Mouse (Mus musculus) MEL (cell line): ENCODE results near the gene Tfam. TPM values are rescaled to one million over a fixed set of nuclear protein-coding genes. Genes with fewer than 3 reads are reported as not detected.

Experiments
- DNase-seq: peaks from one replicate; pipeline ENCODE4 v3.0.0; 2011; ENCODE audit warnings: low read depth, low spot score
- H3K27ac ChIP-seq: 2 replicates; pipeline ENCODE4 v1.5.1; 2012; ENCODE audit warnings: low read depth, mild to moderate bottlenecking, control low read depth, low read length, moderate library complexity; ENCODE audit not compliant: control insufficient read depth
- H3K27me3 ChIP-seq, 2 experiments: fragments of 150-350 bp in 1 of 2; sonication (generic) in 1 of 2; 2 replicates each; pipeline ENCODE4 v1.6.1; 2012; ENCODE audit warnings: low read length in 2 of 2, mild to moderate bottlenecking in 2 of 2, improper control_type of control experiment in 1 of 2, moderate library complexity in 1 of 2; ENCODE audit not compliant: insufficient read depth in 2 of 2, control insufficient read depth in 1 of 2
- H3K36me3 ChIP-seq, 2 experiments: 2 replicates each; pipeline ENCODE4 v1.6.1; 2012 to 2014; ENCODE audit warnings: low read length in 2 of 2, improper control_type of control experiment in 1 of 2, inconsistent platforms in 1 of 2, mild to moderate bottlenecking in 1 of 2; ENCODE audit not compliant: insufficient read depth in 2 of 2, control insufficient read depth in 1 of 2
- H3K4me1 ChIP-seq, 2 experiments: fragments of 150-350 bp in 1 of 2; sonication (generic) in 1 of 2; 2 replicates each; pipeline ENCODE4 v1.6.1; 2012; ENCODE audit warnings: low read length in 2 of 2, improper control_type of control experiment in 1 of 2, mild to moderate bottlenecking in 1 of 2; ENCODE audit not compliant: insufficient read depth in 2 of 2, control insufficient read depth in 1 of 2
- H3K4me3 ChIP-seq, 2 experiments: fragments of 150-350 bp in 1 of 2; sonication (generic) in 1 of 2; 2 replicates each; pipeline ENCODE4 v1.5.1; 2012; ENCODE audit warnings: low read depth in 2 of 2, low read length in 2 of 2, mild to moderate bottlenecking in 2 of 2, moderate library complexity in 2 of 2, control low read depth in 1 of 2, improper control_type of control experiment in 1 of 2; ENCODE audit not compliant: control insufficient read depth in 1 of 2, insufficient read depth in 1 of 2
- H3K79me2 ChIP-seq: 2 replicates; pipeline ENCODE4 v1.6.1; 2012; ENCODE audit warnings: mild to moderate bottlenecking, low read length, moderate library complexity; ENCODE audit not compliant: control insufficient read depth, poor library complexity, insufficient read depth
- H3K9ac ChIP-seq: 2 replicates; pipeline ENCODE4 v1.6.1; 2012; ENCODE audit warnings: low read depth, mild to moderate bottlenecking, control low read depth, low read length, moderate library complexity; ENCODE audit not compliant: control insufficient read depth, poor library complexity, severe bottlenecking
- H3K9me3 ChIP-seq: fragments of 150-350 bp; sonication (generic); replicated peaks from 2 replicates; pipeline ENCODE4 v1.6.1; 2012; ENCODE audit warnings: mild to moderate bottlenecking, low read length, improper control_type of control experiment, moderate library complexity; ENCODE audit not compliant: insufficient read depth
- CHD1 ChIP-seq: IDR thresholded peaks from 2 replicates; pipeline ENCODE4 v1.6.1; 2012; ENCODE audit warnings: low read depth, mild to moderate bottlenecking, inconsistent platforms, low read length, improper control_type of control experiment
- CTCF ChIP-seq, 3 experiments: IDR thresholded peaks in 2 of 3; conservative IDR thresholded peaks in 1 of 3; 2 replicates each; pipeline ENCODE4 v1.5.1; 2011 to 2012; ENCODE audit warnings: low read length in 3 of 3, low read depth in 2 of 3, mild to moderate bottlenecking in 2 of 3, improper control_type of control experiment in 1 of 3, inconsistent platforms in 1 of 3, mixed read lengths in 1 of 3, moderate library complexity in 1 of 3; ENCODE audit not compliant: control insufficient read depth in 1 of 3, insufficient read depth in 1 of 3, poor library complexity in 1 of 3, severe bottlenecking in 1 of 3
- E2F4 ChIP-seq: IDR thresholded peaks from 2 replicates; pipeline ENCODE4 v1.6.1; 2011; ENCODE audit warnings: low read depth, low read length, improper control_type of control experiment, borderline replicate concordance
- ELF1 ChIP-seq: IDR thresholded peaks from 2 replicates; pipeline ENCODE4 v1.6.1; 2014; ENCODE audit warnings: low read depth, mild to moderate bottlenecking, inconsistent platforms, low read length, improper control_type of control experiment, moderate library complexity
- KAT2A ChIP-seq: conservative IDR thresholded peaks from 2 replicates; pipeline ENCODE4 v1.6.1; 2012; ENCODE audit warnings: low read depth, low read length, improper control_type of control experiment, inconsistent platforms
- MAFK ChIP-seq: IDR thresholded peaks from 2 replicates; pipeline ENCODE4 v1.6.1; 2011; ENCODE audit warnings: low read depth, mild to moderate bottlenecking, low read length, improper control_type of control experiment, borderline replicate concordance
- MAZ ChIP-seq: IDR thresholded peaks from 2 replicates; pipeline ENCODE4 v1.6.1; 2012; ENCODE audit warnings: low read depth, mild to moderate bottlenecking, inconsistent platforms, low read length, improper control_type of control experiment
- MEF2A ChIP-seq: IDR thresholded peaks from 2 replicates; pipeline ENCODE4 v1.6.1; 2014; ENCODE audit warnings: low read depth, mild to moderate bottlenecking, inconsistent platforms, low read length, improper control_type of control experiment; ENCODE audit not compliant: poor library complexity, insufficient replicate concordance, severe bottlenecking; ENCODE audit errors: extremely low read depth
- MXI1 ChIP-seq: IDR thresholded peaks from 2 replicates; pipeline ENCODE4 v1.6.1; 2011; ENCODE audit warnings: mild to moderate bottlenecking, low read depth, low read length, improper control_type of control experiment
- NELFE ChIP-seq: IDR thresholded peaks from 2 replicates; pipeline ENCODE4 v1.6.1; 2011; ENCODE audit warnings: low read depth, low read length, improper control_type of control experiment
- POLR2AphosphoS2 ChIP-seq: IDR thresholded peaks from 2 replicates; pipeline ENCODE4 v1.6.1; 2011; ENCODE audit warnings: low read length, improper control_type of control experiment
- POLR2AphosphoS5 ChIP-seq: IDR thresholded peaks from 2 replicates; pipeline ENCODE4 v1.6.1; 2012; ENCODE audit warnings: low read depth, borderline replicate concordance, mild to moderate bottlenecking, inconsistent platforms, low read length, moderate library complexity, mixed read lengths
- TAL1 ChIP-seq: IDR thresholded peaks from 2 replicates; pipeline ENCODE4 v1.6.1; 2012; ENCODE audit warnings: mild to moderate bottlenecking, inconsistent platforms, low read length, moderate library complexity, mixed read lengths
- TBP ChIP-seq: IDR thresholded peaks from 2 replicates; pipeline ENCODE4 v1.8.0; 2011; ENCODE audit warnings: low read depth, low read length, improper control_type of control experiment
- USF1 ChIP-seq: IDR thresholded peaks from 2 replicates; pipeline ENCODE4 v1.6.1; 2014; ENCODE audit warnings: low read depth, mild to moderate bottlenecking, inconsistent platforms, low read length, improper control_type of control experiment, moderate library complexity
- ZC3H11A ChIP-seq: IDR thresholded peaks from 2 replicates; pipeline ENCODE4 v1.6.1; 2012; ENCODE audit warnings: low read depth, mild to moderate bottlenecking, inconsistent platforms, low read length, improper control_type of control experiment
- ZKSCAN1 ChIP-seq: IDR thresholded peaks from 2 replicates; pipeline ENCODE4 v1.6.1; 2012; ENCODE audit warnings: low read depth, mild to moderate bottlenecking, inconsistent platforms, low read length, improper control_type of control experiment, moderate library complexity
- polyA plus RNA-seq, 2 experiments: library from polyadenylated mRNA; stranded (reverse) in 1 of 2; unstranded in 1 of 2; fragments of >175 nt in 1 of 2; fragments of >200 nt in 1 of 2; gene quantifications; 2 replicates each; pipeline versions ENCODE4 v1.2.1 to v1.2.4; 2012; ENCODE audit warnings: low replicate concordance in 2 of 2, low read depth in 1 of 2; ENCODE audit not compliant: insufficient read length in 2 of 2, insufficient read depth in 1 of 2, missing spikeins in 1 of 2
- total RNA-seq: library from RNA; depleted of rRNA; stranded (reverse); fragments of 300-350 nt; gene quantifications from 2 replicates; pipeline ENCODE4 v1.2.3, GENCODE M21; 2012

The Tfam gene
- total and polyA plus RNA-seq, 3 experiments, result 55.9 to 97.8 (median 76.4) TPM

- H3K27ac ChIP-seq, result no peak overlapping the region
- no peaks in the 10 kb centered on the region for H3K79me2 ChIP-seq
- H3K9ac ChIP-seq, result no peak overlapping the region
- TF ChIP-seq POLR2AphosphoS2 (no peak), CTCF (IDR thresholded peaks at IDR 0.05 in 2 of 3, conservative IDR thresholded peaks at IDR 0.05 in 1 of 3; ENCODE audit: control insufficient read depth in 1 of 3, insufficient read depth in 1 of 3, low read depth in 2 of 3, low read length in 3 of 3, poor library complexity in 1 of 3, severe bottlenecking in 1 of 3) (no peak), CHD1 (no peak), NELFE (no peak), MXI1 (no peak), ZKSCAN1 (no peak), USF1 (no peak), ZC3H11A (no peak), POLR2AphosphoS5 (no peak), MEF2A (no peak), E2F4 (no peak), MAFK (no peak)
- no peaks in the 10 kb centered on the region for H3K27me3 ChIP-seq
- no peaks in the 10 kb centered on the region for H3K9me3 ChIP-seq
- no peak for DNase-seq
- no peaks in the 10 kb centered on the region for H3K4me1 ChIP-seq
- no peaks in the 10 kb centered on the region for H3K36me3 ChIP-seq
- no peak overlapping the region for H3K4me3 ChIP-seq
These were observed 20.9 kb upstream of the Tfam start for GRCm38 (mm10) chr10:71258943-71259342.

DNA sequence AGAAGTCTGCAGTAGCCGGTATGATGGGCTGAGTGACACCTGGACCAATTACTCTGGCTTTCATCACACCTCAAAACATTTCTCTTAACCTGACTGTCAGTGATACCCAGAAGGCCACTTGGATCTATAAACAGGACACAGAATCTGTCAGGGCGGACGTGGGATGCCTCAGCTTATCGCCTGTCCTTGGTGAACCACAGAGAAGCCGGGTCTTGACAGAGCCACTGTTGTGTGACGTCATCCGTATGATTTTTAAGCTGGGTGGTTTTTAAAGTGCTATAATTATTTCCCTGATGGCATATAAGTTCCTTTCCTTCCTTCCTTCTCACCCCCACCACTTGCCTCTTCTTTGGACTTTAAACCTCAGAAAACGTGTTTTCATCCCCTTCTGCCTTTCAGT, 20.4 kb upstream of the Tfam start:
- H3K79me2 ChIP-seq, result no peaks in the 10 kb centered on the region
- no peaks in the 10 kb centered on the region for H3K9me3 ChIP-seq
- no peaks in the 10 kb centered on the region for H3K36me3 ChIP-seq
- H3K4me3 ChIP-seq, result no peak overlapping the region
- H3K4me1 ChIP-seq, result no peaks in the 10 kb centered on the region
- no peak overlapping the region for H3K27ac ChIP-seq
- H3K27me3 ChIP-seq, result no peaks in the 10 kb centered on the region
- TF ChIP-seq POLR2AphosphoS5 (no peak), MEF2A (no peak), ELF1 (no peak), TBP (no peak), USF1 (no peak), TAL1 (no peak), KAT2A (no peak), MAZ (no peak)
- no peak for DNase-seq
- H3K9ac ChIP-seq, result no peak overlapping the region
